Mouse (Mus musculus) bone marrow macrophage, adult 2 months (primary cell): ENCODE data around the gene Cldn14. TPM values are rescaled to one million over a fixed set of nuclear protein-coding genes. Genes with fewer than 3 reads are reported as not detected.

Experiments used
- H3K27ac ChIP-seq: 2 replicates; pipeline ENCODE4 v1.5.1; 2012; ENCODE audit warnings: low read depth, low read length; ENCODE audit not compliant: insufficient read depth
- H3K4me1 ChIP-seq: 2 replicates; pipeline ENCODE4 v1.6.1; 2012; ENCODE audit warnings: low read length; ENCODE audit not compliant: control insufficient read depth, insufficient read depth
- H3K4me3 ChIP-seq: 2 replicates; pipeline ENCODE4 v1.5.1; 2012; ENCODE audit warnings: mild to moderate bottlenecking, low read length, moderate library complexity; ENCODE audit not compliant: insufficient read depth
- CTCF ChIP-seq: IDR thresholded peaks from 2 replicates; pipeline ENCODE4 v1.5.1; 2012; ENCODE audit warnings: low read depth, mild to moderate bottlenecking, low read length, moderate library complexity
- POLR2A ChIP-seq: IDR thresholded peaks from 2 replicates; pipeline ENCODE4 v1.6.1; 2012; ENCODE audit warnings: mild to moderate bottlenecking, low read depth, low read length, borderline replicate concordance
- polyA plus RNA-seq: library from polyadenylated mRNA; stranded (reverse); fragments of >200 nt; gene quantifications from 2 replicates; pipeline ENCODE4 v1.2.4, GENCODE M21; 2012; ENCODE audit not compliant: missing spikeins, insufficient read depth, insufficient read length

Gene Cldn14
- polyA plus RNA-seq, result not detected in 2 replicates

DNA sequence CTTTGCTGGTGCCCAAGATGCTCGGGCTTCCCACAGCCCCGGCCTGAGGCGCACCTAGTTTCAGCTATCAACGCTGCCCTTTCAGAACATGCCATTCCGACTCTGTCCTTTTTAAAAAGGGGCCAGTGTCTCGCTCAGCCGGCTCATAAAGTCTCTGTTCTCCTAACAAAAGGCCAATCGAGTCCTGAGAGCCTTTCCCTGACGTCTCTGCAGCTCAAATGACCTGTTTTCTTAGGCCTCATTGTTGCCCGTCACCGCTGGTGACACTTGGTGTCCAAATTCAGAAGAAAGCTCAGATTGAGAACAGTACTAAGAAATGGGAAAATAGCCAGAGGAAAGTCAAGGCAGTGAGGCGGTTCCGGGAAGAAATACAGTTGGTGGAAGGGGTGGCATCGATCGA is at the start of gene Cldn14:
Gene Cldn14, minus strand, starts transcription at position 101 of the 400 bp plus-strand sequence.
- TF ChIP-seq POLR2A (no peak), CTCF (no peak)
- H3K27ac ChIP-seq, result no peak within 1 kb of the TSS
- no peak within 1 kb of the TSS for H3K4me3 ChIP-seq
- 0 out of 2 replicates have a peak, but pooled peaks cover 6% of the 10 kb centered on the region for H3K4me1 ChIP-seq

DNA sequence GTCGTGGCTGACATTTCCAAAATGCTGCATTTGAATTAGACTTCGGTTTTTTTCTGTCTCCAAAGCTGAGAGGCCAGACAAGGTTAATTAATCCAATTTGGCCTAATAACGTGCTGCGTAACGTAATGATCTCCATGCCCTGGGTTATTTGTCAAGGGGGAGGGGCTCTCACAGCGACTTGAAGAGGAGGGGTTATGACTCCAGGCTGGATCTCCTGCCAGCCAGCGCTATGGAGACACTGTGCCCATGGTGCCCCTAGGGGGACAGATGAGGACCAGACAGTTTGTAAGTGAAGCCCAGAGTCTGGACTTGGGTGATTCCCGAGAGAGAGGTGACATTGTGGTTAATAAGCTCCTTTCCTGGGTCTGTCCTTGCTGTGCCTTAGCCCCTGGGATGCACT is 46.9 kb upstream of the Cldn14 start:
- Histone ChIP-seq H3K4me1 (no peaks in the 10 kb centered on the region), H3K4me3 (no peak overlapping the region), H3K27ac (no peak overlapping the region)
- TF ChIP-seq POLR2A, result no peak
- TF ChIP-seq CTCF, result no peak

DNA sequence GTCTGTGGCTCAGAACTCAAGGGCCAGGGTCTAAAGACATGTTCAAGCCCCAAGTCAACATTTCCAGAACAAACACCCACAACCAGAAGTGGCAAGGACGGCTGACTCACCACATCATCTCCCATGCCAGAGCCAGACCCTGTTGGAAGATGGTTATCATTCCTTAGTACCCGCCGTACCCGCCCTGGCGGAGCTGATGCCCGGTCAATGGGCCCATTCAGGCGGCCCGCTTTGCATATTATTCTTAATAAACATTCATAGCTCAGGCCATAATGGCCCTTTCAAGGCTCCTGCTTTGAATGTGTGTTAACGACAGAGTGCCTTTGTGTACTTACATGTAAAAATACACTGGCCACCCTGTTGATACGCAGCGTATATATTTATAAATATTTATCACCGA is 46.5 kb upstream of the Cldn14 start:
- Histone ChIP-seq H3K4me3 (no peak overlapping the region), H3K4me1 (no peaks in the 10 kb centered on the region), H3K27ac (no peak overlapping the region)
- TF ChIP-seq CTCF (no peak), POLR2A (no peak)

DNA sequence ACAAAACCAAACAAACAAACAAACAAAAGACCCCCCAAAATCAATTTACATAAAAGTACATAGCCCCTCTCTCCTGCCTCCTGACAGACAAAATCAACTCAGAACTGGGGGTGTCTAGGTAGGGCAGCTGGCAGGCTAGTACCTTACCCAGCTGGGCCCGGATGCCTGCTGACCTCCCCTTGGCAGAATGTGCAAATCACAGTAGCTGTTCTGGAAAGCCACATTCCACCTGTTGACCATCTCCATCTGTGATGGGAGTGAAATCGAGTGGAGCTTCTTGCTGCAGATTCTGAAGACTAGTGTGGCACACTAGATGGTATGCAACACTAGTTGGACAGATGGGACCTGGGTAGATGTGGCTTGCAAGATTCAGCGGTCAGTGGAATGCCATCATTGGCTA is 41.7 kb upstream of the Cldn14 start:
- TF ChIP-seq POLR2A (no peak), CTCF (no peak)
- H3K4me1 ChIP-seq, result no peaks in the 10 kb centered on the region
- H3K27ac ChIP-seq, result no peak overlapping the region
- H3K4me3 ChIP-seq, result no peak overlapping the region

DNA sequence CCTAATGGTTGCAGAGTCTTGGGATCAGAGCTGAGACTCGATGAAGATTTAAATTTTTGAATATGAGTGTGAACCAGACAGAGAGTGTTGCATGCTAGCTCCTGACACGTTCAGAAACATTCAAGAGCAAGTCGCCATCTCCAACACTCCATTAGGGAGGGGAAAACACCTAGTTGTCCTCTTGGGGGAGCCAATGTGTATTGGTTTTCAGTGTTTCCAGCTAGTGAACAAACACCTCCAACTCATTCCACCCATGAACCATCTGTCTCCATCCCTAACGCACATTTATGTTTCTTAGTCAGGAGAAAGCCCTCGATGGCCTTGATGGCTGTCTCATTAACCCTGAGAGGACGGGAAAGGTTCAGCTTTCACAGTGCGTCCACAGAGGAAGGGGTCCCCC is 36.4 kb upstream of the Cldn14 start:
- TF ChIP-seq POLR2A (no peak), CTCF (no peak)
- no peak overlapping the region for H3K27ac ChIP-seq
- no peaks in the 10 kb centered on the region for H3K4me1 ChIP-seq
- H3K4me3 ChIP-seq, result no peak overlapping the region

DNA sequence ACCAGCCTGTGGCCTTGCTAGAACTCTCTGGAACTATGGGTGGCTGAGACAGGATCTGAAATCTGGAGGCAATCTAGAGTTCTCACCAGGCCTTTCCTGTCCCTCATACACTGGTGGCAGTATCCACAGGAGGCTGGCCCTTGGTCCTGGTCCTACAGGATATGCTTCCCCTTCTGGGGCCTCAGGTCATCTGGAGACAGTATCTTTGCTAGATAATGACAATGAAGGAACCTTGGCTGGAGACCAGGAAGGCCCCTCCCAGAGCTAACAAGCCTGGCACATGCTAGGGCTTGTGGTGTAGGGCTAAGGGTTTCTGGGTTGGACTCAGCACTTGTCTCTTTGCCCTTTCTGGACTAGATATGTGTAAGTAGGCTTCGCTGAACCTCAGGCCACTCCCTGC is 35.2 kb upstream of the Cldn14 start:
- H3K4me3 ChIP-seq, result no peak overlapping the region
- TF ChIP-seq CTCF, result no peak
- no peak for TF ChIP-seq POLR2A
- no peaks in the 10 kb centered on the region for H3K4me1 ChIP-seq
- no peak overlapping the region for H3K27ac ChIP-seq

DNA sequence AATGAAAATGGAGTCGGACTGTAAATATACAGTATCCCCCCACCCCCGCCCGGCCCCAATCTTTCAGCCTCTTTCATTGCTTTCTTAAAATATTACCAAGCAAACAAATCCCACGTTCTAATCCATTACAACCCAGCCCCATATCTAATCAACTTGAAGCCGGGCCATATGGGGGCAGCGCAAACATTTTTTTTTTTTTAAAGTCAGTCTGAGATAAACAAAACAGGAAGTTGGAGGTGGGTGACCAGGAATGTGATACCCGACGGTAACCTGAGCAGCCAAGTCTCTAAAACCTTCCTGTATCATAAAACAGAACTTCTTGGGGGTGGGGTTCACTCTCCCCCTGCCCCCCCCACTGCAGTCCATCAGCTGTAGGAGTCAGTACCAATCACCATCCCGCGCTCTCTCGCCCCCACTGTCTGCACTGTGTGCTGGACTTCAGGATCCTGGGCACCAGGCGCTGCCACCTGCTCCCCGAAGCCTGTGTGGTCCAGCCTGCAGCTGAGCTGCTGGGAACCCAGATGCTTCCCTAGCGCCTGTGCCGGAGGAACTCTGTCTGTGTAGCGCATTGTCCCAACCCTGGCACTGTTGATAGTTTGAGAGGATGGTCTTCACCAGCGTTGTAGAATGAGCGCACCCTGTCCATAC is 32.6 kb upstream of the Cldn14 start:
- no peak overlapping the region for H3K4me3 ChIP-seq
- TF ChIP-seq CTCF, result no peak
- no peak for TF ChIP-seq POLR2A
- H3K27ac ChIP-seq, result no peak overlapping the region
- H3K4me1 ChIP-seq, result no peaks in the 10 kb centered on the region

DNA sequence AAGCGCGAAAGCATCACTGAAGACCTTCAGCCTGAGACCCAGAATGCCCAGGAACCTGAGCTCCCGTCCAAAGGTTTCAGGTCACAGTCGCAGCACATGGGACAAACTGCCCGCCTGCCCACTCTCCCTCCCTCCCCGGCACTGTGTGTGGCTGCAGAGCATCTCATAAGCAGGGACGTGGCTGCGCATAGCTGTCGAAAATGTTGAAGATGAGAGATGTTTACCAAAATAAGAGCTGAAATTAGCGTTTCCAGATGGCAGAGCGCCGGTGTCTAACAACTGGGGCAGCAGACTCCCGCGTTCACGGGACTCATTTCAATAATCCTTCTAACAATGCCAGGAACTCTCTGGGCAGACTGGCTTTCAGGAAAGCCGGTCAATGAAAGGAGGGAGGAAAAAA is 31.8 kb upstream of the Cldn14 start:
- TF ChIP-seq POLR2A (no peak), CTCF (no peak)
- H3K27ac ChIP-seq, result no peak overlapping the region
- no peaks in the 10 kb centered on the region for H3K4me1 ChIP-seq
- H3K4me3 ChIP-seq, result no peak overlapping the region

DNA sequence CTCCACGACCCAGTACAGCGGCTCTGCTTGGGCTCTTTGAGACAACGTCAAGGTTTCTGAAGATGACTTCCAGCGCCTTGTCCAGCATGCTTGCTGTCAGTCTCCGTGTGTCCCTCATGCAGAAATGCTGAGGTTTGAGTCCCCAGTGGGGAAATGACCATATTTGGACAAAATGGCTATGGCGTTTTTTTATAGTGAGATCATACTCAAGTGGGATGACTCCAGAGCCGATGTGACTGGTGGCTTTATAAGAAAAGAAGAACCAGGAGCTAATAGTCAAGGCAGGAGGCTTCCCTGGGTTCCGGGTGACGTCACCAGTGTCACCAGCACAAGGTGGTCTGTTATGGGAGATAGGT is 30.3 kb upstream of the Cldn14 start:
- Histone ChIP-seq H3K4me3 (no peak overlapping the region), H3K4me1 (no peaks in the 10 kb centered on the region), H3K27ac (no peak overlapping the region)
- TF ChIP-seq POLR2A (no peak), CTCF (no peak)

DNA sequence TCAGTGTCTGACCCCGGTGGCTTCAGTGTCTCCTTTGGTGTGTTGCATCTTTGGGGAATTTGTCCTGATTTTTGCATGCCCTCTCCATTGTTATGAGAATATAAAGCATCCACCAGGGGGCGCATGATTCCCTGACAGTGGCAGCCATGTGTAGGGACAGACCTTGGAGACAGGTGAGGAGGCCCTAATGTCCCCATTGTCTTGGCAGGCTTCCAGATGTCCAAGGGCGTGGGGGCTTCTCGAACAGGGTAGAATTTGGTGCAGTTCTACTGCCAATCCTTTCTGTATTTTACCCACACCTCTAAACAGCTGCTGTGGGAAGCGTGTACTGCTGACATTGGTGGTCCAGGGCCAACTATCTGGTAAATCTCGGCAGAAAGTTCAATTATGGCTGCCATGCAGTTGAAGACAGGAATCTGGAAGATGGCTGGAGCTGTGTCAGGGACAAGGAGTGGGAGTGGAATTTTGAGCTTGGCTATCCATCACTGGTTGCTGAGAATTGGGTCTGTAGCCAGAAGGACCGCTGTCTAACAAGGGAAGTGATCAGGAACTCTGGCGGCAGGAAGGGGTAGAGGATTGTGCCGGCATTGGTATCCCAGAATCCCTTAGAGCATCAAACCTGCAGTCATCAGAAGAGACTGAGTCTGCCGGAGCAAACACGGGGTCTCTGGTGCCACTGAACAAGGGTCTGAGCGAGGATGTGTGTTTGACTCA is 29.8 kb upstream of the Cldn14 start:
- TF ChIP-seq CTCF (peak; percentile 95), POLR2A (no peak)

DNA sequence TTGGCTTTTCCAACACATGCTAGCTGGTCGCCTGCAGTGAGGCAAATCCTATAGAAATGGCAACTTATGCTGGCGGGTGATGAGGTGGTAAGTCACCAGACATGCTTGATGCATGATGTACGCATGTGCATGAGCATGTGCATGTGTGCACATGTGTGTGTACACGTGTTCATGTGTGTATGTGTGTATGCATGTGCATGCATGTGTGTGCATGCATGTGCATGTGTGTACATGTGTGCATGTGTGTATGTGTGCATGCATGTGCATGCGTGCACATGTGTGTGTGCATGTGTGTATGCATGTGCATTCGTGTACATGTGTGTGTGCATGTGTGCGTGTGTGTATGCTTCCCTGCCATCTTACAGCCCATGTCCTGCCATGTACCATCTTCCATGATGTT is 28.6 kb upstream of the Cldn14 start:
- Histone ChIP-seq H3K27ac (no peak overlapping the region), H3K4me3 (no peak overlapping the region), H3K4me1 (no peaks in the 10 kb centered on the region)
- TF ChIP-seq CTCF, result no peak
- TF ChIP-seq POLR2A, result no peak

More for the DNA sequence above, 29.8 kb upstream of the Cldn14 start:
- H3K27ac ChIP-seq, result no peak overlapping the region
- H3K4me3 ChIP-seq, result no peak overlapping the region
- H3K4me1 ChIP-seq, result no peaks in the 10 kb centered on the region
